Mouse (Mus musculus) liver, adult 2 months (tissue): ENCODE measurements at regions not wholly inside any gene's neighbourhood (a gene's known extent, or its start where the extent isn't known, plus 50 kb on each side); places are given as distances from the start of the nearest gene placed in this dataset.

Experiments
- DNase-seq: peaks from one replicate; pipeline ENCODE4 v3.0.0-alpha.2; 2011; ENCODE audit warnings: low read depth, low spot score; ENCODE audit errors: extremely low read depth
- H3K27ac ChIP-seq: fragments of 200-500 bp; replicated peaks from 2 replicates; pipeline ENCODE4 v1.5.1; 2012; ENCODE audit warnings: low read depth, mild to moderate bottlenecking, control low read depth, inconsistent platforms, low read length; ENCODE audit not compliant: insufficient read depth
- H3K27me3 ChIP-seq: fragments of 200-500 bp; 2 replicates; pipeline ENCODE4 v1.6.1; 2012; ENCODE audit warnings: mild to moderate bottlenecking, moderate library complexity, low read length, inconsistent platforms; ENCODE audit not compliant: control insufficient read depth, insufficient read depth
- H3K36me3 ChIP-seq: fragments of 200-500 bp; 2 replicates; pipeline ENCODE4 v1.6.1; 2012; ENCODE audit warnings: low read length, inconsistent platforms; ENCODE audit not compliant: control insufficient read depth, insufficient read depth
- H3K4me1 ChIP-seq: fragments of 200-500 bp; 2 replicates; pipeline ENCODE4 v1.6.1; 2011; ENCODE audit warnings: low read length; ENCODE audit not compliant: control insufficient read depth, insufficient read depth
- H3K4me3 ChIP-seq: fragments of 200-500 bp; 2 replicates; pipeline ENCODE4 v1.5.1; 2011; ENCODE audit warnings: low read depth, mild to moderate bottlenecking, control low read depth, low read length, moderate library complexity; ENCODE audit not compliant: insufficient read depth
- H3K79me2 ChIP-seq: fragments of 200-500 bp; 2 replicates; pipeline ENCODE4 v1.6.1; 2012; ENCODE audit warnings: inconsistent platforms, mild to moderate bottlenecking, low read length, moderate library complexity; ENCODE audit not compliant: control insufficient read depth, insufficient read depth
- H3K9ac ChIP-seq: fragments of 200-500 bp; 2 replicates; pipeline ENCODE4 v1.6.1; 2012; ENCODE audit warnings: low read depth, mild to moderate bottlenecking, control low read depth, inconsistent platforms, low read length
- CTCF ChIP-seq: fragments of 200-500 bp; IDR thresholded peaks from 2 replicates; pipeline ENCODE4 v1.5.1; 2011; ENCODE audit warnings: low read depth, low read length, control low read depth
- POLR2A ChIP-seq: fragments of 200-500 bp; IDR thresholded peaks from 2 replicates; pipeline ENCODE4 v1.6.1; 2011; ENCODE audit warnings: low read length, control low read depth; ENCODE audit not compliant: insufficient read depth; ENCODE audit errors: extremely low read depth
- WGBS: fragments of 180-500 bp; shearing (Covaris S2); methylation state at CpG from one replicate; pipeline ENCODE4 v1.1.7; 2018; 5-methylcytosine and 5-hydroxymethylcytosine counted together

DNA sequence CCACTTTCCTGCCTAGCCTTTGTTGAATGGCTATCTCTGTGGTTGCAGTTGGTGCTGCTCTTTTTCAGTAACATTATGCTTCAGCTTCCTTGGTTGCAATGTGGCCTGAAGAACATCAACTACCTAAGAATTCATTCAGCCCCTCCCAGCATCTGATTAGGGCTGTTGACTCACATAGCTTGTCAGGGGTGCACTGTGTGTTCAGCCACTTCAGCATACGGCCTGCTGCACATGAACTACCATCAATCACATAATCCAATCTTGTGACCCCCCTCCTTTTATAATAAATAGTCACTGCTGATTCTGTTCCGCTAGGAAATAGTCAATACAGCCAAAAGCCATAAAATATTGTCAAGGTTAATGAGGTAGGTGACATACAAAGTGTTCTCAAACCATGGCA is 328.3 kb upstream of the Reg3g start:
- TF ChIP-seq POLR2A, result no peak
- no peak for TF ChIP-seq CTCF
- Histone ChIP-seq H3K4me3 (no peak overlapping the region), H3K27me3 (no peaks in the 10 kb centered on the region), H3K27ac (no peak overlapping the region), H3K9ac (no peak overlapping the region), H3K4me1 (no peaks in the 10 kb centered on the region), H3K79me2 (no peaks in the 10 kb centered on the region), H3K36me3 (no peaks in the 10 kb centered on the region)
- 73% methylated on average over 2 of the region's 2 CpGs for WGBS
- DNase-seq, result no peak

DNA sequence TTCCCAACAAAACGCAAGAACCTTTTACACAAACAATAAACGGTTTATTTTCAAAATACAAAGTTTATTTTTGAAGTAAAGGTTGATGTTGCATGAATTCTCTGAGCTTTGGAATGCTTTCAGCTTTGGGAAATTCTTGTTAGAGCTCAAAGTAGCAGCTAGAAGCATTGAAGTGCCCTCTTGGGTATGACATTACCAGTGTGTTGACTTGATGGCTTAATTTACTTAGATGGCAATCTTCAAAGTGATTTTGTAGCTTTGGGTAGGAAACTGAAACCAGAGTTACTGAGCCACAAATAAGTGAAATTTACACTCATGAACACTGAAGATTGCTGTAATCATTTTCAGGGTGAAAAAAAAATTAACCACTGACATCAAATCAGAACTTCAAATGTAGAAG is 320.3 kb upstream of the Reg3g start:
- no peak for DNase-seq
- no peaks in the 10 kb centered on the region for H3K36me3 ChIP-seq
- no peak overlapping the region for H3K4me3 ChIP-seq
- H3K9ac ChIP-seq, result no peak overlapping the region
- WGBS, result 56% methylated on average over 2 of the region's 2 CpGs
- TF ChIP-seq CTCF (no peak), POLR2A (no peak)
- H3K27ac ChIP-seq, result no peak overlapping the region
- no peaks in the 10 kb centered on the region for H3K4me1 ChIP-seq
- H3K79me2 ChIP-seq, result no peaks in the 10 kb centered on the region
- no peaks in the 10 kb centered on the region for H3K27me3 ChIP-seq

DNA sequence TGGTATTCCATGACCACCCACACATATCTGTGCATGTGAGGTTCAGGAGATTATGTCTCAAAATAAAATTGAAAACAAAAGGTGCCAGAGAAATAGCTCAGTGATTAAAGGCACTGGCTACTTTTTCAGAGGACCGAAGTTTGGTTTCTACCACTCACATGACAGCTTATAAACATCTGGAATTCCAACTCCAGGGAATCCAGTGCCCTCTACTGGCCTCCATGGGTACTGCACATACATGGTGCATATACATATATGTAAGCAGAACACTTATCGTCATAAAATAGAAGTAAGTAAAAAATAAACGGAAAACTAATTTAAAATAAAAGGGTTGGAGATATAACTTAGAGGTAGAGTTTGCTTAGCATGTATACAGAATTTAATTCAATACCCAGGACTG is 288.9 kb upstream of the Reg3g start:
- TF ChIP-seq POLR2A (no peak), CTCF (no peak)
- no peaks in the 10 kb centered on the region for H3K27me3 ChIP-seq
- no peak overlapping the region for H3K4me3 ChIP-seq
- no peak for DNase-seq
- WGBS, result 90% methylated on average over 3 of the region's 3 CpGs
- H3K4me1 ChIP-seq, result no peaks in the 10 kb centered on the region
- H3K9ac ChIP-seq, result no peak overlapping the region
- H3K27ac ChIP-seq, result no peak overlapping the region
- no peaks in the 10 kb centered on the region for H3K79me2 ChIP-seq
- H3K36me3 ChIP-seq, result no peaks in the 10 kb centered on the region
